In the genomic region with DNA sequence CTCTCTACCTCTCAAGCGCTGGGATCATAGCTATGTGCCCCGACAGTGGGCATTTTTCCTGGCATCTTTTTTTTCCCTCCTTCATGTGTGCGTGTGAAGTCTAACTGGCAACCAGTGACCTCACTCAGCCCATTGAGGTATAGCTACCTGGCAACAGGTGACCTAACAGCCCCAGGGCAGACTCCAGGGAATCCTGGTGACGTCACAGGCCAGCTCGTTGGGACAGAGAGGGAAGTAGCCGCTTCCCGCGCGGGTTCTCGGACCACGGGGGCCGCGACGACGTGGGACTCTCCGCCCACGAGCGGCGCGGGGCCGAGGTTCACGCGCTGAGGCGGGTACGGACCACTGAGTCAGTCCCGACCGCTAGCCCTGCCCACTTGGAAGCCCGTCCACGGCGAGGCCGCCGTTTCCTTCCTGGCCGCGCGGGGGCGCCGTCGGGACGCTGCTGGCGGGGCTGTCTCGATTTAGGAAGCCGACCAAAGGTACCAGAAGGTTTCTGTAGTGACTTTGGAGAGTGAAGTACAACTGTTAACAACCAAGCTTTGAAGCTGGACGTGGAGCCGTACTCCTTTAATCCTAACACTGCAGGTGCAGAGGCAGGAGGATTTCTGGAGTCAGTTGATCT, we compare ENCODE assay signal across 8 mouse cellular contexts. TPM values are rescaled to one million over a fixed set of nuclear protein-coding genes. Genes with fewer than 3 reads are reported as not detected.
A peak's percentile ranks its signal among the peaks of the same experiment; 100 is the strongest.
DNase-seq lines count a peak whose midpoint lies in the region; ATAC-seq lines count a peak whose summit lies in the region.

Gene Slc6a21 (plus strand): TSS at position 378 of the 625 bp plus-strand sequence.

- H3K9ac ChIP-seq in embryonic facial prominence, embryonic 15.5 days: no peak within 1 kb of the TSS
- peak within 1 kb of the TSS; percentile 68 for H3K9ac ChIP-seq in heart, embryonic 11.5 days (ENCODE audit: low read depth, low read length)
- peak within 1 kb of the TSS; percentile 49 for H3K9ac ChIP-seq in kidney, embryonic 15.5 days
- peak within 1 kb of the TSS; percentile 61; the same call in 1 of the 2 replicates for H3K9ac ChIP-seq in liver, embryonic 12.5 days
- no peak within 1 kb of the TSS for H3K9ac ChIP-seq in stomach, embryonic 14.5 days (replicated peaks; ENCODE audit: low read depth, low read length)

- H3K4me3 ChIP-seq in embryonic facial prominence, embryonic 15.5 days (replicated peaks): peak within 1 kb of the TSS; percentile 41
- peak within 1 kb of the TSS; percentile 44 for H3K4me3 ChIP-seq in heart, embryonic 11.5 days (ENCODE audit: low read depth, low read length)
- peak within 1 kb of the TSS; percentile 47 for H3K4me3 ChIP-seq in kidney, embryonic 15.5 days (replicated peaks)
- peak within 1 kb of the TSS; percentile 51 for H3K4me3 ChIP-seq in liver, embryonic 12.5 days
- peak within 1 kb of the TSS; percentile 34 for H3K4me3 ChIP-seq in stomach, embryonic 14.5 days (ENCODE audit: low read depth, low read length)

- peak; percentile 94 to 95 for DNase-seq in B cell, adult 2 months
- DNase-seq in adrenal gland, postnatal 36 days: peak; percentile 82 to 87
- peak; percentile 85 for DNase-seq in naive thymus-derived CD4-positive, alpha-beta T cell, adult 2 months (ENCODE audit: low read depth)

- peak within 1 kb of the TSS; percentile 73 for H3K4me2 ChIP-seq in embryonic facial prominence, embryonic 15.5 days (replicated peaks)
- H3K4me2 ChIP-seq in heart, embryonic 11.5 days: peak within 1 kb of the TSS; percentile 78
- peak within 1 kb of the TSS; percentile 81 for H3K4me2 ChIP-seq in kidney, embryonic 15.5 days
- peak within 1 kb of the TSS; percentile 80 for H3K4me2 ChIP-seq in liver, embryonic 12.5 days
- peak within 1 kb of the TSS; percentile 57 for H3K4me2 ChIP-seq in stomach, embryonic 14.5 days (replicated peaks; ENCODE audit: low read depth, low read length)

- 0 out of 2 replicates have a peak, but pooled peaks cover 8% of the 10 kb centered on the region for H3K27me3 ChIP-seq in embryonic facial prominence, embryonic 15.5 days
- H3K27me3 ChIP-seq in heart, embryonic 11.5 days (ENCODE audit: control insufficient read depth, insufficient read depth, low read length): peaks cover 6% of the 10 kb centered on the region; the same call in 1 of the 2 replicates
- peaks cover 6% of the 10 kb centered on the region; the same call in 1 of the 2 replicates for H3K27me3 ChIP-seq in kidney, embryonic 15.5 days
- peaks cover 35% of the 10 kb centered on the region for H3K27me3 ChIP-seq in liver, embryonic 12.5 days (replicated peaks)
- H3K27me3 ChIP-seq in stomach, embryonic 14.5 days (ENCODE audit: control insufficient read depth, insufficient read depth, low read length): no peaks in the 10 kb centered on the region

- WGBS in embryonic facial prominence, embryonic 15.5 days: 6% methylated on average over 44 of the region's 44 CpGs
- 6% methylated on average over 44 of the region's 44 CpGs for WGBS in heart, embryonic 11.5 days (ENCODE audit: insufficient replicate concordance)
- 7% methylated on average over 44 of the region's 44 CpGs for WGBS in kidney, embryonic 15.5 days
- WGBS in liver, embryonic 12.5 days (ENCODE audit: insufficient replicate concordance): 5% methylated on average over 44 of the region's 44 CpGs
- 7% methylated on average over 43 of the region's 44 CpGs for WGBS in stomach, embryonic 14.5 days

- no peaks in the 10 kb centered on the region for H3K9me3 ChIP-seq in embryonic facial prominence, embryonic 15.5 days (replicated peaks)
- H3K9me3 ChIP-seq in heart, embryonic 11.5 days (replicated peaks; ENCODE audit: control insufficient read depth, low read length): no peaks in the 10 kb centered on the region
- H3K9me3 ChIP-seq in kidney, embryonic 15.5 days (replicated peaks): no peaks in the 10 kb centered on the region
- no peaks in the 10 kb centered on the region for H3K9me3 ChIP-seq in liver, embryonic 12.5 days (replicated peaks)
- H3K9me3 ChIP-seq in stomach, embryonic 14.5 days (ENCODE audit: control insufficient read depth, low read depth, low read length): no peaks in the 10 kb centered on the region

- H3K4me1 ChIP-seq in embryonic facial prominence, embryonic 15.5 days: peaks cover 3% of the 10 kb centered on the region; the same call in 1 of the 2 replicates
- no peaks in the 10 kb centered on the region for H3K4me1 ChIP-seq in heart, embryonic 11.5 days (ENCODE audit: control insufficient read depth, insufficient read depth, low read length)
- peaks cover 9% of the 10 kb centered on the region for H3K4me1 ChIP-seq in kidney, embryonic 15.5 days
- peaks cover 4% of the 10 kb centered on the region for H3K4me1 ChIP-seq in liver, embryonic 12.5 days
- H3K4me1 ChIP-seq in stomach, embryonic 14.5 days (ENCODE audit: control insufficient read depth, insufficient read depth, low read length): peaks cover 5% of the 10 kb centered on the region; the same call in 1 of the 2 replicates

- ATAC-seq in embryonic facial prominence, embryonic 15.5 days (ENCODE audit: insufficient number of reproducible peaks, low FRiP score, low TSS enrichment, low read depth): no peak
- no peak for ATAC-seq in heart, embryonic 11.5 days (replicated peaks; ENCODE audit: insufficient number of reproducible peaks, low FRiP score, low TSS enrichment)
- no peak; the same call in 1 of the 2 replicates for ATAC-seq in kidney, embryonic 15.5 days (replicated peaks; ENCODE audit: low FRiP score)
- ATAC-seq in liver, embryonic 12.5 days: no peak
- ATAC-seq in stomach, embryonic 14.5 days (ENCODE audit: insufficient number of reproducible peaks, insufficient read depth, low FRiP score, low read depth): no peak; the same call in 1 of the 2 replicates

- no peaks in the 10 kb centered on the region for H3K36me3 ChIP-seq in embryonic facial prominence, embryonic 15.5 days
- no peaks in the 10 kb centered on the region for H3K36me3 ChIP-seq in heart, embryonic 11.5 days (ENCODE audit: control insufficient read depth, insufficient read depth, low read length)
- no peaks in the 10 kb centered on the region for H3K36me3 ChIP-seq in kidney, embryonic 15.5 days
- H3K36me3 ChIP-seq in liver, embryonic 12.5 days: no peaks in the 10 kb centered on the region
- no peaks in the 10 kb centered on the region for H3K36me3 ChIP-seq in stomach, embryonic 14.5 days (ENCODE audit: control insufficient read depth, insufficient read depth, low read length)

- no peak within 1 kb of the TSS for H3K27ac ChIP-seq in embryonic facial prominence, embryonic 15.5 days (replicated peaks)
- H3K27ac ChIP-seq in heart, embryonic 11.5 days (ENCODE audit: low read depth, low read length): no peak within 1 kb of the TSS
- no peak within 1 kb of the TSS for H3K27ac ChIP-seq in kidney, embryonic 15.5 days
- no peak within 1 kb of the TSS for H3K27ac ChIP-seq in liver, embryonic 12.5 days
- H3K27ac ChIP-seq in stomach, embryonic 14.5 days (ENCODE audit: low read length): no peak within 1 kb of the TSS

RNA-seq across cellular contexts. Expression of gene Slc6a21, which starts in this region (rescaled TPM):
- under 1 TPM in 1 of 2 experiments, not detected in 1; 0.13 TPM for total RNA-seq in adrenal gland, postnatal 36 days (2021)
- polyA plus RNA-seq in embryonic facial prominence, embryonic 15.5 days (2015; fragmentation: Nextera tagmentation; extraction: Ambion mirVana): not detected in 2 replicates
- not detected in 2 replicates for polyA plus RNA-seq in heart, embryonic 11.5 days (2014; fragmentation: Nextera tagmentation; extraction: Ambion mirVana)
- not detected in 2 replicates for polyA plus RNA-seq in kidney, embryonic 15.5 days (2015; fragmentation: Nextera tagmentation; extraction: Ambion mirVana)
- polyA plus RNA-seq in liver, embryonic 12.5 days (2016; fragmentation: Nextera tagmentation; extraction: Ambion mirVana): not detected in 2 replicates
- not detected in 2 replicates for polyA plus RNA-seq in stomach, embryonic 14.5 days (2014; fragmentation: Nextera tagmentation; extraction: Ambion mirVana)

Comparison
In these comparisons a context has a peak if more than half of its experiments do, and no peak if none do; other contexts are left out.
1. Peak in DNase-seq in adrenal gland, postnatal 36 days; RNA of the gene not detected or under 1 TPM.
2. H3K9ac ChIP-seq: peak in heart, embryonic 11.5 days (single experiment), kidney, embryonic 15.5 days (single experiment) and liver, embryonic 12.5 days (single experiment); none in embryonic facial prominence, embryonic 15.5 days (single experiment) and stomach, embryonic 14.5 days (single experiment).
3. Peak in every context shown above with its lines, with median percentiles within 50 percentile points of each other: DNase-seq, H3K4me2 ChIP-seq and H3K4me3 ChIP-seq.